Mouse (Mus musculus): ENCODE data around the gene F930015N05Rik.

F930015N05Rik gene

GRCm38 (mm10) chr11:64436412-64436727 lies at the start of gene F930015N05Rik:
TSS of gene F930015N05Rik (minus strand) at chr11:64436653.
- no peak for DNase-seq

- DNase-seq = no peak
Measured at GRCm38 (mm10) chr11:64481445-64481844, 45.0 kb upstream of the F930015N05Rik start.

- DNase-seq = no peak
Measured at GRCm38 (mm10) chr11:64473679-64474078, 37.2 kb upstream of the F930015N05Rik start.

GRCm38 (mm10) chr11:64470689-64471088 lies 34.2 kb upstream of the F930015N05Rik start:
- no peak for DNase-seq

- no peak for DNase-seq
Measured at GRCm38 (mm10) chr11:64468737-64469136, 32.3 kb upstream of the F930015N05Rik start.

- DNase-seq = no peak
Measured at GRCm38 (mm10) chr11:64461746-64462145, 25.3 kb upstream of the F930015N05Rik start.

- DNase-seq = peak in 1 of 2 experiments; percentile 36
Measured at GRCm38 (mm10) chr11:64448586-64449315, 12.3 kb upstream of the F930015N05Rik start.

GRCm38 (mm10) chr11:64445227-64445626 lies 8.8 kb upstream of the F930015N05Rik start:
- DNase-seq = no peak

GRCm38 (mm10) chr11:64442701-64443100 lies 6.2 kb upstream of the F930015N05Rik start:
- no peak for DNase-seq

GRCm38 (mm10) chr11:64442119-64442518 lies 5.7 kb upstream of the F930015N05Rik start:
- DNase-seq = peak; percentile 43 to 68

- peak in 1 of 2 experiments; percentile 19 for DNase-seq
Measured at GRCm38 (mm10) chr11:64438909-64439308, 2.5 kb upstream of the F930015N05Rik start.

- no peak for DNase-seq
Measured at GRCm38 (mm10) chr11:64437721-64438120, 1.3 kb upstream of the F930015N05Rik start.

- DNase-seq = no peak
Measured at GRCm38 (mm10) chr11:64436791-64437298, 392 bp upstream of the F930015N05Rik start.

GRCm38 (mm10) chr11:64435546-64436411 lies 674 bp downstream of the F930015N05Rik start:
- peak in 1 of 2 experiments; percentile 46 for DNase-seq

GRCm38 (mm10) chr11:64434611-64435545 lies 1.6 kb downstream of the F930015N05Rik start, which contains the start of gene Hs3st3a1:
TSS of gene Hs3st3a1 (plus strand) at chr11:64435332.
- DNase-seq = peak; percentile 64 to 74

- no peak for DNase-seq
Measured at GRCm38 (mm10) chr11:64418969-64419368, 17.5 kb downstream of the F930015N05Rik start.

GRCm38 (mm10) chr11:64400534-64401093 lies 35.8 kb downstream of the F930015N05Rik start:
- no peak for DNase-seq

- no peak for DNase-seq
Measured at GRCm38 (mm10) chr11:64397612-64398011, 38.8 kb downstream of the F930015N05Rik start.

GRCm38 (mm10) chr11:64396949-64397348 lies 39.5 kb downstream of the F930015N05Rik start:
- DNase-seq = no peak

- DNase-seq = no peak
Measured at GRCm38 (mm10) chr11:64396331-64396881, 40.0 kb downstream of the F930015N05Rik start.

GRCm38 (mm10) chr11:64386333-64386732 lies 50.1 kb downstream of the F930015N05Rik start:
- no peak for DNase-seq
